Mouse (Mus musculus) CD4-positive, CD25-positive, alpha-beta regulatory T cell, adult 4 months (primary cell): ENCODE measurements around the gene Rbm6. TPM values are rescaled to one million over a fixed set of nuclear protein-coding genes. Genes with fewer than 3 reads are reported as not detected.

Source experiments
- ATAC-seq: one replicate; pipeline ENCODE4 v1.8.0; 2017
- polyA plus RNA-seq, 2 experiments: library from polyadenylated mRNA; unstranded; fragments of 100-300 nt; shearing (Covaris generic); gene quantifications; one replicate each; pipeline ENCODE4 v1.2.1; 2017

The Rbm6 gene
- 100 to 1,000 TPM in 1 of 2 experiments, 10 to 100 TPM in 1; 98.3 to 137 TPM for polyA plus RNA-seq

DNA sequence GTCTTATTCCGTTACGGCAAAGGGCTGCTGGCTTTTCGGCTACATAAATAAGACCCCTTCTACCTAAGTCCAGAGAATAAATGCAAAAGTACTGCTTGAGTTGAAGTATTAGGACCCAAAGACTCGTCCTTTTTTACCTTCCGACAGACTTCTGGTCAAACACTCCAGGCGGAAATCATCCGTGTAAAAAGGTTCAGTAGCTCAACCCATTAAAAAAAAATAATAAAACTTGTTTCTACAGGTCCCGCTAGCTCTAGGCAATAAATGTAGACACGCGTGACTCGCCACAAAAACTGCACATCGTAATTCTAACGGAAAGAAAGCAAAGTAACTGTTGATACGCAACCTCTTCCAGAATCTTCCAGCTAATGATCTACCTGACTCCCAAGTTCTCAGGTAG is at the start of gene Rbm6:
Gene Rbm6 (minus strand): TSS at position 101 of the 400 bp plus-strand sequence.
- ATAC-seq = no peak

DNA sequence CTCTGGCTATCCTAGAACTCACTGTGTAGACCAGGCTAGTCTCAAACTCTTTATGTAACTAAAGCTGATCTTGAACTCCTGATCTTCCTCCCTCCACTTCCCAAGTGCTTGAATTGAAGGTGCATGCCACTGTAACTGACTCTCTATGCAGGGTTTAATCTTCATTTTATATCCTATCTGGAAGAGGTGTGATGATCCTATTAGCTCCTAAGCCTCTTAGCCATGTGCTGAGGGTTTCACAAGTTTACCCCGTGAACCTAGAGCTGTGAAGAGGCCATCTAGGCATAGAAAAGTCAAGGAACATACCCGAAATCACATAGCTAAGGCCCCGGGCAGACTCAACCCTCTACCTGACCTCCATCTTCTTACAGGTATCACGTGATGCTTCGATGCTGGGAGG is 46.4 kb upstream of the Rbm6 start:
- no peak for ATAC-seq

- no peak for ATAC-seq
Observed at GRCm38 (mm10) chr9:107918884-107919283, 45.8 kb upstream of the Rbm6 start.

DNA sequence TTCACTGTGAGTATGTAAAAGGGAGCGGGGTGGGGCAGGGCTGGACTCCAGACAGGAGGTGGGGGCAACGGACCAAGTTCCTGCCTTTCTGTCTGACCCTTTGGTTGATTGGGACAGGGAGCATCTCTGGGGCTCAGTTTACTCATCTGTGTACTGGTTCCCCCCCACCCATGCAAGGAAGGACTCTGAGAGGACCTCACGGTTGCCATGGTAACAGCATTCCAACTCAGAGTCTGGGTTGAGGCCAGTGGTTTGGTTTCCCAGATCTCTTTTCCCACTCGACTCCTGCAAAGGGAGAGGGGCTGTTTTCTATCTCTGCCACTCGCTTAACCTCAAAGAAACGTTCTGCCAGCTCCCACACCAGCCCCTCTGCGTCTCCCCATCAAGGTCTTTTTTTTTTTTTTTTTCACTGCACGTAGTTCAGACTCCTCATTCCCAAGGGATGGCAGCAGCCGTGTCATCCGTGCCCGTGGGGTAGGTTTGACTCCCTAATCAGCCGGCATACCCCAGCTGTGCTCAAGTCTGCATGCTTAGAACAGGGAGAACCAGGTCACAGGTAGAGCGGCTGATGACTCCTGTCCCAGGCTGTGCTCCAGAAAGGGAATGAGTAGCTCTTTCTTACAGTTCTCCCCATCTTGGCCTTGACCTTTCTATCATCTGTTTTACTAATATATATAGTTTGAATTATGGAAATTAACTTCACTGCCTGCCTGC is 45.0 kb upstream of the Rbm6 start:
- ATAC-seq = no peak

DNA sequence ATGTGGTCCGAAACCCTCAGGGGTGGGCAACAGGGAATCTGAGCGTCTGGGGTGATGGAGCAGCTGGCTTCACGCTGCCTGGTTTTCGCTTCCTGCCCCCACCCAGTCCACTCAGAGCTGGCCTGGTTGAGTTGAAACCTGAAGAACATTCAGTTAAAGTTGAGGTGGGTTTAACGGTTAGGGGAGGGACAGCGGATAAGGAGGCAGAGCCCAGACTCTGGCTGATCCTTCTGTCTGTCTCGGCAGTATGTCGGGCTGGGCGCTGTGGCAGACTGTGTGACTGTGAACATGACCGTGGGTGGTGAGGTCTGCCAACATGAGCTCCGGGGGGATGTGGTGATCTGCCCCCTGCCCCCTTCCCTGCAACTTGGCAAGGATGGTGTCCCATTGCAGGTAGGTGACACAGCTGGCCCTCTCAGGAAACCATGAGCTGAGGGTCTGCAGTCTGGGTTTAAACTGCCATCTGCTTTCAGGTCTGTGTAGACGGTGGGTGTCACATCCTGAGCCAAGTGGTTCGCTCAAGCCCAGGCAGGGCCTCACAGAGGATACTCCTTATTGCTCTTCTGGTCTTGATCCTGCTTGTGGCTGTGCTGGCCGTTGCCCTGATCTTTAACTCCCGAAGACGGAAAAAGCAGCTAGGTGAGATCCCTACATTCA is 41.9 kb upstream of the Rbm6 start:
- ATAC-seq = no peak

DNA sequence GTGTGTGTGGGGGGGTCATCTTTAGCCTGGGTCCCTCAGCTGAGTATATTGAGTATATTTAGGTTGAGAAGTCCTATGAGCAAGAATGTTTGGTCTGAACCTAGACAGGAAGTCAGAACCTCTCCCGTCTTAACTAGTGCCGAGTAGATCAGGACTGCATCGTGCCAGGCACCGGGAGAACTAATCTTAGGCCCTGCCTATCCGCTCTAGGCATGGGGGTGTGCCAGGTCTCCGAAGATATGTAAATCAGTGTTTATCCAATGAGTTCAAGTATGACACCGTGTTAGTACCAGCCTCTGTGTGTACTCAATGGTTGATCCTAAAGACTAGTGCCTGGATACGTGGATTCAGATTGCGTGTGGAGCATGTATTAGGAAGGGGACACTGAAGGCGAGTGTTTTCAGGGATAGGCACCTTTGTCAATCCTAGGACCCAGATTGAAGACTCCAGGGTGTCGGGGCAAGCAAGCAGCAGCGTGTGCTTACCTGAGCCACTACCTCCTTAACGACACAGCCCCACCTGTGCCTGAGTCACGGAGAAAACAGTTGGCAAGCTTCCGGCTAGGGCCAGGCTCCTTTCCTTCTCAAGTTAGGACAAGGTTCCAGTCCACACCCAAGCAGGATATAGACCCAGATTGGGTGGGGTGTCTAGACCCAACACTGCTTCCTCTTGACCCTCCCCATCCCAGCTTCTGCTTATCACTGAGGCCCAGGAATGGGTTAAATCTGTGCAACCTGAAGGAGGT is 37.2 kb upstream of the Rbm6 start:
- ATAC-seq = no peak

GRCm38 (mm10) chr9:107908410-107909158 is 35.5 kb upstream of the Rbm6 start:
- no peak for ATAC-seq

DNA sequence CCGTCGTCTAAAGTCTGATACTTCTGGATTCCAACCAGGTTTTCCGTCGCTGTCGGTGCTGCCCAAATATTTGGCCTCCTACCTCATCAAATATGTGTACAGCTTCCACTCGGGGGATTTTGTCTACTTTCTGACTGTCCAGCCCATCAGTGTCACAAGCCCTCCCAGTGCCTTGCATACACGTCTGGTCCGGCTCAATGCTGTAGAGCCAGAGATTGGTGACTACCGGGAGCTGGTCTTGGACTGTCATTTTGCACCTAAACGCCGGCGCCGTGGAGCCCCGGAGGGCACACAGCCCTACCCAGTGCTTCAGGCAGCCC is 34.7 kb upstream of the Rbm6 start:
- no peak for ATAC-seq

- ATAC-seq = no peak
Observed at GRCm38 (mm10) chr9:107906967-107907800, 34.1 kb upstream of the Rbm6 start.

GRCm38 (mm10) chr9:107906252-107906966 is 33.4 kb upstream of the Rbm6 start, which contains the start of gene Mst1r:
Gene Mst1r, plus strand, starts transcription at chr9:107906873.
- no peak for ATAC-seq

DNA sequence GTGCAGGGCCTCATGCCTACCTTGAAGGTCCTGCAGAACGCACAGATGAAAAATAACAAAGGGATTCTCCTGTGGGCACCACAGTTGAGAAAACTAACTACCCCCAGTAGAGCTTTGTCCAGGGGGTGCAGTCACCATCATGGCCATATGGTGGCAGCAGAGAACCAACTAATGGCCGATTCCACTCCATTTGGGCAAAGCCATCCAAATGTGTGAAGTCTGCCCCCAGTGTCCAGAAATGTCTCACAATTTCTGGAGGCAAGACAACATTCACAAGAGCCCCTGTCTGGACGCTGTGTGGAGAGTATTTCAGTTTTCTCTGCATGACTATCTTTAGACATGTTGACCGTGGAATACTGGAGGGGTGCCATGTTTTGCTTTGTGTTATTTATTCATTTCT is 31.7 kb upstream of the Rbm6 start:
- peak; percentile 89 for ATAC-seq

- no peak for ATAC-seq
Observed at GRCm38 (mm10) chr9:107901627-107901914, 28.5 kb upstream of the Rbm6 start.

GRCm38 (mm10) chr9:107900840-107901626 is 28.0 kb upstream of the Rbm6 start:
- no peak for ATAC-seq

DNA sequence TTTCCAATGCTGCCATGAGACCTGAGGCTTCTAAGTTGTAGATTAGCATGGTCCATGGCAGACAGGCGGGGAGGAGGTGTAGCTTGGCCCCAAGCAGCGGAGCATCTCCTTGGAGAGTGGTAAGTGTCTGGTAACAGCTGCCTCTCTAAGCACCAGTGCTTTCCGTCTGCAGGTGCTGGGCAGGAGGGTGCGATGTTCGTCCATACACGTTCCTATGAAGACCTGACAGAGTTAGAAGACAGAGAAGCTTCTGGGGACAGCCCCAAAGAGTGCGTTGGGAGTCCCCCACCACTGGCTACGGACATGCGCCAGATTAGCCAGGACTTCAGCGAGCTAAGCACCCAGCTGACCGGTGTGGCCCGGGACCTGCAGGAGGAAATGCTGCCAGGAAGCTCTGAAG is 26.8 kb upstream of the Rbm6 start:
- no peak for ATAC-seq

- ATAC-seq = no peak
Observed at GRCm38 (mm10) chr9:107898563-107898962, 25.5 kb upstream of the Rbm6 start.

DNA sequence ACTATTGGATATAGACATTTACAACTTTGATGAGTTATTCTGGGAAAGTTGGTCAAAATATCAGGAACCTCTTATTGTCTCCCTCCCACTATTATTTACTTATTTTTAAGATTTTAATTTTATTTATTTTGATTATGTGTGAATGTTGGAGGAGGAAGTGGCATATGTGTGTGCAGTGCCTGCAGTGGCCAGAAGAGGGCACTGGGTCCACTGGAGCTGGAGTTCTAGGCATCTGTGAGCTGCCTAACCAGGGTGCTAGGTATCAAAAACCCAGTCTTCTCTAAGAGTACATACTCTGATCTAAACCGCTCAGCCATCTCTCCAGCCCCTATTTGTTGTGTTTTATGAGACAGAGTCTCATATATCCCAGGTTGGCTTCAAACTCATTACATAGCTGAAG is 18.0 kb upstream of the Rbm6 start:
- ATAC-seq = no peak

GRCm38 (mm10) chr9:107890260-107890659 is 17.2 kb upstream of the Rbm6 start:
- ATAC-seq = no peak

GRCm38 (mm10) chr9:107888267-107888850 is 15.3 kb upstream of the Rbm6 start:
- peak; percentile 42 for ATAC-seq

DNA sequence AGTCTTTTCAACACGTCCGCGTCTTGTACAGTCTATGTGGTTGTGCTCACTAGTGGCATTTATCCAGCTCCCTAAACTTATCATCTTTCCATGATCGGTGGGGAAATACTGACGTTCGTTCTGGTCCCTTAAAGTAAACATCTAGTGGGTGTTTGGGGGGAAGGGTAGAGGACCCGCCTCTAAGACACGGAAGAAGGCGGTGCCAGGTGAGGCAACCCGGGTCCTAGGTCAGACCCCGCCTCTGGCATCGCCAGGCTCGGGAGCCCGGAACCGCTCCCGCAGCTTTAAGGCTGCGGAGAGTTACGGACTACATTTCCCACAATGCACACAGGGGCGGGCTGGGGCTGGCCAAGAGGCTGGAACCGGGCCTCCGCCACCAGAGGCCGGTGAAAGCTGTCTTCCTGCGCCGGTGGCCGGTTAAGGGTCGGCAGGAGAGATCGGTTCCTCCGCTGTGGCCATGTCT is 14.8 kb upstream of the Rbm6 start, which contains the start of gene Mon1a:
Gene Mon1a (plus strand): TSS at position 348 of the 463 bp plus-strand sequence.
- peak; percentile 97 for ATAC-seq

GRCm38 (mm10) chr9:107880411-107880810 is 7.4 kb upstream of the Rbm6 start:
- ATAC-seq = no peak
